Mouse (Mus musculus) heart, adult 18-20 months (tissue): ENCODE data around the gene Mff. TPM values are rescaled to one million over a fixed set of nuclear protein-coding genes. Genes with fewer than 3 reads are reported as not detected.

Experiments used
- DNase-seq, 2 experiments: peaks; one replicate each; pipeline ENCODE4 v3.0.0; 2021 to 2022; ENCODE audit warnings: mixed read lengths in 1 of 2
- long read RNA-seq, 2 experiments: library from polyadenylated mRNA; stranded (forward); transcript quantifications; one replicate each; pipeline ENCODE4 v2.0.0; 2021
- total RNA-seq, 2 experiments: library from RNA; stranded (reverse); gene quantifications; 2 replicates each; pipeline ENCODE4 v1.2.3; 2021

Gene Mff
- 100 to 1,000 TPM; 162 to 180 TPM for total RNA-seq
- long read RNA-seq, experiment 1, transcript Mff-201 (8 exons, 1,706 nt) = minor isoform, 5 of 140 reads
- long read RNA-seq, experiment 1, transcript Mff-208 (8 exons, 1,645 nt) = major isoform, 21 of 140 reads
- long read RNA-seq, experiment 1, transcript Mff-202 (9 exons, 1,894 nt) = minor isoform, 19 of 140 reads
- long read RNA-seq, experiment 1, partial matches to known transcripts = 3 of 140 reads
- long read RNA-seq, experiment 1, other reads (novel, unspliced or antisense) = 92 of 140 reads
- long read RNA-seq, experiment 2, transcript Mff-202 (9 exons, 1,894 nt) = minor isoform, 9 of 94 reads
- long read RNA-seq, experiment 2, transcript Mff-208 (8 exons, 1,645 nt) = major isoform, 16 of 94 reads
- long read RNA-seq, experiment 2, partial matches to known transcripts = 1 of 94 reads
- long read RNA-seq, experiment 2, other reads (novel, unspliced or antisense) = 62 of 94 reads

DNA sequence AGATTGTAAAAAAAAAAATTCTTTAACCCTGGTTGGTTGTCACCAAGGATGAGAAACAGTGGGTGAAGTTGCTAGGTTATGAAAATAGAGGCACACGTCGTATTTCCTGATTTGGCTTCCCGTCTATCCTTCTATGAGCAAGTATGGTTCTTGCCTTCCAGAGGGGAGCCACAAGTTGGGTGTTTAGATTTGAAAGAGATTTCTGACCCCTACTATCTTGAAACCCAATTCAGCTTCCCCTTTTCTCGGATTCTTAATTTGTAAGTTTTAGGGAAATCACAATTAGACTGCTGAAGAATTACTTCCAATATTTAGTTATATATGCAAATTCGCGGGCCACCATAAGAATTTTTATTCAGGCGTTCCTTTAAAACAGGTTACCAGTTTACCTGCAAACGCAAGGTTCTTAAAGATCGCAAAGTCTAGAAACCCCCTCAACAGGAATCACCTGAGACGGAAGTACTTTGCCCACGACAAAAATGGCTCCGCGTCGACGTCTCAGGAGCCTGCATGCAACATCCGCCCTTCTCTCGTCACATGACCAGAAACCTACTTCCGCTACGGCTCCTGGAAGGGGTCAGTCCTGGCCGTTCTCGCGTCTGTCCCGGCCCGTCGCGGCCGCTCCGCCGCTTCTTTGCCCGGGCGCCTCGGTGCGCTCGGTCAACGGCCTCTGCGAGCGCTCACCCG lies at the start of gene Mff:
Gene Mff (plus strand): TSS at position 552 of the 687 bp plus-strand sequence.
- DNase-seq = peak; percentile 96 to 98

DNA sequence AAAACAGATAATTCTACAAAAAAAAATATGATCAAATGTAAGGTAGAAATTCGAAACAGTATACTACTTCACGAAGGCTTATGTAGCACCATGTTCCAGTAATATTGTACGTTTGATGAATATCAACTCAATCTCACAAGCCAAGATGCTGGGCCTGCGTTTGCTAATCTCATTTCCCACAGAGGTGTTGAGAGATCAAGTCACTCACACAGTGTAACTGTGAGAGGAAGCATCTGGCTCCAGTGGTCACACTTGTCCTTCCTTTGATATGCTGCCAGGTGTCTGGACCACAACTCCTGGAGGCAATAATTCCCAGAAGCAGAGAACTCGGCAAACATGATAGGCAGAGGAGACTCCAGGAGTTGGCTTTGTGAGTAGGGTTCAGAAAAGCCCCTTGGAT lies 38.4 kb upstream of the Mff start:
- DNase-seq = no peak

- DNase-seq = no peak
Measured at GRCm38 (mm10) chr1:82686866-82687265, 37.8 kb upstream of the Mff start.

GRCm38 (mm10) chr1:82687931-82688330 lies 36.8 kb upstream of the Mff start:
- DNase-seq = no peak

DNA sequence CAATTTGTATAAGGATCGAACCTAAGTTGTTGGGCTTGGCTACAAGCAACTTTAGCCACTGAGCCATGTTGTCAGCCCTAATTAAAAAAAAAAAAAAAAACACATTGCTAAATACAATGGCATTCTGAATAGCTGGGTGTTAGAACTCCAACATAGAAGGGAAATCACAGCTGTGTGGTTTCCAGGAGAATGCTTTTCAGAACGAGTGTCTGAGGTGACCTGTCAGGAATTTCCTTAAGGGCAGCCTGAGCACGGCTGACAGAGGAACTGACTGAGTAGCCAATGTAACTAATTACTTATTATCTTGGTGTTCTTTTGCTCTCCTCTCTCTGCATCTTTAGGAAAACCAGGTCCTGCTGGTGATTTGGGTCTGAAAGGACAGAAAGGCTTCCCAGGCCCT lies 28.8 kb upstream of the Mff start:
- no peak for DNase-seq

- DNase-seq = no peak
Measured at GRCm38 (mm10) chr1:82717816-82718512, 6.7 kb upstream of the Mff start.

DNA sequence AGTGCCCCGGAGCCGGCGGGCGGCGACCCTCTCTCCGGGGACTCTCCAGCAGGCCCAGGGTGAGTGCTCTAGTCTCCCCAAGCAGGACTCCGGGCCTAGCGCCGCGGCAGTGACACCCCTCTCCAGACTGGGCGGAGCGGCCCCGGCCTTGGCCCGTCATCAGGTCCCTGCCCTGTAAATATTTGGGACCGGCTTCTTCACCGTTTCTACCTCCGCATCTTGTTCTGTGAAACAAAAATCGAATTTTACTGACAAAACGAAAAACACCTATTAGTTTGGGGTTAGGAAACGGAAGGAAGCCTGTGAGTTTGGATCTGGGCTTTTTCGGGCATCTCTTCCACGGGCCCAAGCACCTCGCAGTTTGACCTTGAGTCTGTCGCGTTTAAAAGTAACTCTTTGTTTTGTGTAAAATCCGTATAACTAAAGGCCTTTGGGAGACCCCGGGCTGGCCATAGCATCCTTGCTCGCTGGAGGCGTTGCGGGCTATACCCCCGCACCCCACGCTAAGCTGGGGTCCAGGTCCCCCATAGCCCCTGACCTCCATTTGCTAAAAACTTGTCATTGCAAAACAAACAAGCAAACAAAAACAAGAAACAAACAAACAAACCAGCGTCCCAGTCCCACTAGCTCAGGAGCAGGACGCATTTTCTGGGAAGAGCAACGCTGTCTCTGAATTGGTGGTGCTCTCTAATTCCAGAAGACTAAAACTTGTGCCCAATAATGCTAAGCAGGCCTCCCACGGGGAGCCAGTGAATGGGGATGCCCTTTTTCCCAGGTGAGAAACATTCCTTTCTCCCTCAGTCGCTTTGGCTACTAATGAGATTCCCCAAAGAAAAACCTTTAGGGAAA lies 560 bp downstream of the Mff start:
- DNase-seq = no peak

GRCm38 (mm10) chr1:82725875-82726185 lies 1.1 kb downstream of the Mff start:
- DNase-seq = no peak

DNA sequence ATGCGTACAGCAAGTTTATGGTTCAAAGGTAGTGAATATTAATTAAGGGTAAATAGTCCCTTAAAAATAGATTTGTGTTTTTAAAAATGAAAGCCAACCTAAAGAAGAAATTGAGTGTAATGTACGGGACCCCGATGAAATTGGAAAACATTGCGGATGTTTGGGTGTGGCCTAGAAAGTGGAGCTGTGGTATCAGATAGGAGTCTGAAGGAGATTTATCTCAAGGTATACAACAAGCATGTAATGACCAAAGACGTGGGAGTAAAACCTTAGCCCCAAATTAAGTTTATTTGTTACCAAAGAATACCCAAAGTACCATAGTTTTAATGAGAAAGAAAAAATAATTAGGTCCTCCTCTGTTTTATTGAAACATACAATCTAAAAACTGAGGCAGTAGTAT lies 1.8 kb downstream of the Mff start:
- DNase-seq = no peak

DNA sequence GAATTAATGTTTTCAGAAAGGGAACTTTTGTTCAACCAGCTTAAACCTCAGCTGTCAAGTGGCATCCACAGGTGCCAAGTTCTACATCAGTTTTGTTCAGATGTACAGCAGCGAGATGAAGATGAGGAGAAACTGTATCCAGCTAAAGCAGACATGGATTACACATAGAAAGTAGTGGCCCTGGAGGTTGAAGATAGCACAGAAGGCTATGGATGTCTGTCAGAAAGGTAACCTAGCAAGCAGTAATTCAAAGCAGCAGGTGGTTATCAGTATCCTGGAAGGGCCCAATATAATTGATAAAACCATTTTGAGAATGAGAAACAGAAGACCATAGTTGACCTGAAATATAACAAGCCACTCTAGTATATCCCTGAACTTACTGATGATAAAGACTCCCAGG lies 8.7 kb downstream of the Mff start:
- DNase-seq = no peak

GRCm38 (mm10) chr1:82738066-82738465 lies 13.4 kb downstream of the Mff start:
- DNase-seq = no peak

DNA sequence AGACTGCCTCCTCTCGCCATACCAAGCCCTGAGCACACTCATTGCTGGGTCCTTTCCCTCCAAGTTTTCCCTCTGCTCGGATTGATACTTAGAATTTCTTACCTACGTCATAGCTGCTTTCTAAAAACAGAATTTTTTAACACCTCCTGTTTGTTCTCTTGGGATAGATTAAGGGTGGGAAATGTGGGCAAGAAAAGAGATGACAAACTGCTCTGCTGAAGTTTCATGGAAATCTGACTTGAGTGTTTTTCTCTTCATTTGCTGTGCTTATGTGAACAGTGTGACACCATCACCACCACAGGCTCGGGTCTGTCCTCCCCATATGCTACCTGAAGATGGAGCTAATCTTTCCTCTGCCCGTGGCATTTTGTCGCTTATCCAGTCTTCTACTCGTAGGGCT lies 16.8 kb downstream of the Mff start:
- DNase-seq = no peak

DNA sequence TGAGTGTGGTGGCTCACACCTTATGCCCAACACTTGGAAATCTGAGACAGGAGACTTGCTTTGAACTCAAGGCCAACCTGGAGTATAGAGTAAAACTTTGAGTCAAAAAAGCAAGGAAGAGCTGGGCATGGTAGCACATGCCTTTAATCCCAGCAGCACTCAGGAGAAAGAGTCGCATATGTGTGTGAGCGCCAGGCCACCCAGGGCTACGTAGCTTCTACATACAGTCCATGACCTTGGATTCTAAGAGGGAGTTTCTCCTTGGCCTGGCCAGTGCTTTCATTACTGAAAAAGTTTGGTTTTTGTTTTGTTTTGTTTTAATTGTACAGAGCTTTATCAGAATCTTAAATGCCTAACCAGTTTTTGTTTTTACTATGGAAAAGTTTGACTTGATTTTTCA lies 19.3 kb downstream of the Mff start:
- DNase-seq = no peak

DNA sequence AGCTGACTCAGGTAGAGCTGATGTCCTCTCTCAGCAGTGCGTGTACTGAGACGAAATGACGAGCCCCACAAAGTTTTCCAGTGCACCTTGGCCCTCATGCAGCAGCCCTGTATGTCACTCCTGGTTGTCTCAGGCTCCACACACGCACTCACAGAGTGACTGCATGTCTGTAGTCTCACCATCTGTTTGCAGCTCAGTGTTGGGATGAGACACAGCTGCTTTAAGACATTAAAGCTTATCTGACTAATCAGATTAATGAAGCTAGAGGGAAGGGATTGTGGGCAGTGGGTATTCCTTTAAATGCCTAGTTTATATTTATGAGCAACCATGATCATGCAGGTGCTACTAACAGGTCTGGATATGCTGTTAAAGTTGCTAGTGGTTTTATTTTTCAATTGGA lies 21.7 kb downstream of the Mff start:
- no peak for DNase-seq

GRCm38 (mm10) chr1:82747714-82748452 lies 23.2 kb downstream of the Mff start:
- DNase-seq = no peak

DNA sequence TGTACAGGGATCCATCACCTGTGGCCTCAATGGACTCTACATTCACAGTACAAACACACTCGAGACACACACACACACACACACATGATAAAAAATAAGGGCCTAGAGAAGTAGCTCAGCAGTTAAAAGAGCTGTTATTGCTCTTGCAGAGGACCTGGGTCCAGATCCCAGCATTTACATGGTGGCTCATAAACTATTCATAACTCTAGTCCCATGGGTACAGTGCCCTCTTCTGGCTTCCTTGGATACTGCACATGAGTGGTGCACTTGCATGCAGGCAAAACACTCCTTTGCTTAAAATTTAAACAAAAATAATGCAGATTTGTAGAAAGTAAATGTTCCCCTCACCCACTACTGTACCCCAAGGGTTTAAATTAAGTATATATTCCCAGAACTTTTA lies 34.8 kb downstream of the Mff start:
- no peak for DNase-seq

DNA sequence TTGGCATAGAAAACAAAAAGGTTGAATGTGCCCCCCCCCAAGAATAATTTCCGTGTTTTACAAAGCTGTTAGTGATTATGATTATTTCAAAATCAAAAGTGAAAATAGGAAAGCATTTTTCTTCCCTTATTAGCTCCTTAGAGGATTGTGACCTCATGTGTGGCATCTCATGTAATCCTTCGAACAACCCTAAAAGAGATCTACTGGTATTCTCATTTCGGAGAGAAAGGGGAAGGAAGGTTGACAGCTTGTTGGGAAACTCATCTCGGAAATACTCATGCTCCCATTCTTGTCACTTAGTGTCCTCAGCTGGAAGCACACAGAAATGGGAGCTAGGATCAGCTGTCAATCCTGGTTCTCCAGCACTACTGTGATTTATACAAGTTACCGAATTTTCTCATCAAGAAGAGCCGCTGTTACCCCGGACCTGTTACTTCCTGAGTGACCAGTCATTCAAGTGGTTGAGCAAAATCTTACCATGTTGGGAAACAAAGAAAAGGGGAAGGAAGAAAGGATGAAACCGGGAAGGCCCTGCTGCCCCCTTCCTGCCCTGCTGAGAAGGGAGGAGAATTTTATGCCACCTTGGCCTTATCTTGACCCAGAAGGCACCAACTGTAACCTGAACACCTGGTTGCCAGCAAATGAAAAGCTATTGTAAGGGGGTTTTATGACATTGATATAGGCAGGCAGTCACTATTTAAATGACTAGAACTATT lies 36.9 kb downstream of the Mff start:
- no peak for DNase-seq

- no peak for DNase-seq
Measured at GRCm38 (mm10) chr1:82762274-82762673, 37.6 kb downstream of the Mff start.

- no peak for DNase-seq
Measured at GRCm38 (mm10) chr1:82766227-82766626, 41.5 kb downstream of the Mff start.

- no peak for DNase-seq
Measured at GRCm38 (mm10) chr1:82766641-82767040, 42.0 kb downstream of the Mff start.

- no peak for DNase-seq
Measured at GRCm38 (mm10) chr1:82768269-82768668, 43.6 kb downstream of the Mff start, which contains the start of gene Tm4sf20. Gene Tm4sf20, minus strand, starts transcription at chr1:82768461.
